Mouse (Mus musculus) small intestine, adult 2 months (tissue): ENCODE data around the gene Pcmt1.
"Not testable (repeated sequence)": the region's sequence is repeated elsewhere in the genome, so short reads cannot be mapped to it uniquely, and the experiment has no call there.

Source experiments
- CTCF ChIP-seq: fragments of 200-500 bp; IDR thresholded peaks from 2 replicates; pipeline ENCODE4 v1.5.1; 2012; ENCODE audit warnings: low read depth, mild to moderate bottlenecking, control low read depth, inconsistent platforms, low read length, moderate library complexity, mixed read lengths; ENCODE audit not compliant: insufficient replicate concordance, insufficient read length; ENCODE audit errors: extremely low read depth
- POLR2A ChIP-seq: fragments of 200-500 bp; IDR thresholded peaks from 2 replicates; pipeline ENCODE4 v1.6.1; 2012; ENCODE audit warnings: low read depth, mild to moderate bottlenecking, control low read depth, inconsistent platforms, low read length, moderate library complexity

- not testable (repeated sequence) for TF ChIP-seq CTCF, POLR2A
These were observed 63.8 kb downstream of the Pcmt1 start for GRCm38 (mm10) chr10:7617146-7617545.
